Comparison of ENCODE assay signal across 18 mouse cellular contexts in the genomic region with DNA sequence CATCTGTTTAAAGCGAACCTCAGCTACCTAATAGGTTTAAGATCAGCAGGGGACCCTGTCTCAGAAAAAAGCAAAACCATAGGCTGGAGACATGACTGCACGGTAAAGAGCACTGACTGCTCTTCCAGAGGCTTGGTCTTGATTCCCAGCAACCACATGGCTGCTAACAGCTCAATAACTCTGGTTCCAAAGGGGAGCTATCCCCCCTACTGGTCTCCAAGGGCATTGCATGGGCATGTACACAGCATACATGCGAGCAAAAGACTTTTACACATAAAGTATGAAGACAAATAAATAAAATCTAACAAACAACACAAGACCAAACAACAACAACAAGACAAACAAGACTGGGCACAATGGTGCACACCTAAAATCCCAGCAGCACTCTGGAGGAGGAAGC. TPM values are rescaled to one million over a fixed set of nuclear protein-coding genes. Genes with fewer than 3 reads are reported as not detected.
DNase-seq lines count a peak whose midpoint lies in the region; ATAC-seq and TF ChIP-seq lines count a peak whose summit lies in the region.
"Had no signal": no experiment of that assay in that cellular context is flagged by ENCODE, and none has a peak within 500 bp of the region (broad histone marks: within the 10 kb centered on the region; RNA-seq: fewer than 3 reads in every experiment).

No protein-coding gene starts in this region.

- 97% methylated on average over 3 of the region's 3 CpGs for WGBS in hindbrain, postnatal 0 days
- WGBS in hindbrain, embryonic 16.5 days: 90% methylated on average over 3 of the region's 3 CpGs
- WGBS in neural tube, embryonic 11.5 days: 83% methylated on average over 3 of the region's 3 CpGs
- WGBS in neural tube, embryonic 15.5 days: 91% methylated on average over 3 of the region's 3 CpGs

- H3K4me3 ChIP-seq in hindbrain, postnatal 0 days (ENCODE audit: low read length): no peak overlapping the region
- H3K4me3 ChIP-seq in hindbrain, embryonic 16.5 days (ENCODE audit: low read length): no peak overlapping the region
- no peak overlapping the region for H3K4me3 ChIP-seq in neural tube, embryonic 11.5 days (ENCODE audit: low read depth, low read length)
- no peak overlapping the region for H3K4me3 ChIP-seq in neural tube, embryonic 15.5 days (replicated peaks)
- H3K4me3 ChIP-seq: embryonic facial prominence, embryonic 13.5 days; forebrain, embryonic 15.5 days; limb, embryonic 13.5 days; megakaryocyte, embryonic 14.5 days had no signal

- peak; percentile 42 for TF ChIP-seq CTCF in hindbrain, postnatal 0 days (IDR thresholded peaks at IDR 0.05; ENCODE audit: low read depth)

- H3K9ac ChIP-seq in hindbrain, postnatal 0 days (replicated peaks; ENCODE audit: low read length): no peak overlapping the region
- H3K9ac ChIP-seq in hindbrain, embryonic 16.5 days (ENCODE audit: low read depth, low read length): no peak overlapping the region
- H3K9ac ChIP-seq in neural tube, embryonic 11.5 days (ENCODE audit: low read length): no peak overlapping the region
- no peak overlapping the region for H3K9ac ChIP-seq in neural tube, embryonic 15.5 days (replicated peaks)
- H3K9ac ChIP-seq: embryonic facial prominence, embryonic 13.5 days; forebrain, embryonic 15.5 days; limb, embryonic 13.5 days had no signal

- DNase-seq in hindbrain, postnatal 0 days (ENCODE audit: low spot score): no peak
- peak; percentile 5 for DNase-seq in neural tube, embryonic 11.5 days (ENCODE audit: low spot score)
- DNase-seq in R1 (ENCODE audit: low read depth, low spot score): peak; percentile 83
- peak; percentile 56 for DNase-seq in thymus, postnatal 4 days
- no peak for DNase-seq in right cerebral cortex, adult 18-20 months
- DNase-seq in kidney, adult 8-10 months: no peak
- DNase-seq: cerebellum, adult 8-10 months; heart, postnatal 10 days had no signal

- H3K4me1 ChIP-seq in hindbrain, postnatal 0 days (ENCODE audit: insufficient read depth, low read length): 0 out of 2 replicates have a peak, but pooled peaks cover 14% of the 10 kb centered on the region
- H3K4me1 ChIP-seq in hindbrain, embryonic 16.5 days (ENCODE audit: control insufficient read depth, insufficient read depth, low read depth, low read length): peaks cover 11% of the 10 kb centered on the region
- 0 out of 2 replicates have a peak, but pooled peaks cover 3% of the 10 kb centered on the region for H3K4me1 ChIP-seq in neural tube, embryonic 11.5 days (ENCODE audit: control insufficient read depth, insufficient read depth, low read length)
- H3K4me1 ChIP-seq in neural tube, embryonic 15.5 days: peaks cover 16% of the 10 kb centered on the region

- H3K4me2 ChIP-seq in hindbrain, postnatal 0 days (ENCODE audit: low read depth, low read length): no peak overlapping the region
- H3K4me2 ChIP-seq in hindbrain, embryonic 16.5 days (ENCODE audit: low read length): no peak overlapping the region
- no peak overlapping the region for H3K4me2 ChIP-seq in neural tube, embryonic 11.5 days (ENCODE audit: low read depth)
- no peak overlapping the region for H3K4me2 ChIP-seq in neural tube, embryonic 15.5 days
- H3K4me2 ChIP-seq: embryonic facial prominence, embryonic 13.5 days; forebrain, embryonic 15.5 days; limb, embryonic 13.5 days had no signal

- H3K9me3 ChIP-seq in hindbrain, postnatal 0 days (ENCODE audit: low read length): no peaks in the 10 kb centered on the region
- no peaks in the 10 kb centered on the region for H3K9me3 ChIP-seq in hindbrain, embryonic 16.5 days (ENCODE audit: control insufficient read depth, low read length)
- H3K9me3 ChIP-seq in neural tube, embryonic 11.5 days (ENCODE audit: control insufficient read depth, low read length): no peaks in the 10 kb centered on the region
- H3K9me3 ChIP-seq in neural tube, embryonic 15.5 days (replicated peaks): no peaks in the 10 kb centered on the region
- H3K9me3 ChIP-seq: embryonic facial prominence, embryonic 13.5 days; forebrain, embryonic 15.5 days had no signal

- H3K27ac ChIP-seq in hindbrain, postnatal 0 days: no peak overlapping the region
- no peak overlapping the region for H3K27ac ChIP-seq in hindbrain, embryonic 16.5 days (ENCODE audit: low read depth, low read length)
- H3K27ac ChIP-seq in neural tube, embryonic 11.5 days (ENCODE audit: low read depth, low read length): no peak overlapping the region
- H3K27ac ChIP-seq in neural tube, embryonic 15.5 days (replicated peaks): no peak overlapping the region
- H3K27ac ChIP-seq: embryonic facial prominence, embryonic 13.5 days; forebrain, embryonic 15.5 days; limb, embryonic 13.5 days had no signal

- no peaks in the 10 kb centered on the region for H3K27me3 ChIP-seq in hindbrain, postnatal 0 days (ENCODE audit: insufficient read depth, low read length)
- no peaks in the 10 kb centered on the region for H3K27me3 ChIP-seq in hindbrain, embryonic 16.5 days (replicated peaks; ENCODE audit: control insufficient read depth, insufficient read depth, low read length)
- no peaks in the 10 kb centered on the region for H3K27me3 ChIP-seq in neural tube, embryonic 11.5 days (ENCODE audit: control insufficient read depth, insufficient read depth, low read length)
- H3K27me3 ChIP-seq in neural tube, embryonic 15.5 days (replicated peaks): no peaks in the 10 kb centered on the region
- H3K27me3 ChIP-seq: embryonic facial prominence, embryonic 13.5 days; forebrain, embryonic 15.5 days; limb, embryonic 13.5 days; megakaryocyte, embryonic 14.5 days had no signal

- no peaks in the 10 kb centered on the region for H3K36me3 ChIP-seq in hindbrain, postnatal 0 days (ENCODE audit: insufficient read depth, low read length)
- no peaks in the 10 kb centered on the region for H3K36me3 ChIP-seq in hindbrain, embryonic 16.5 days (ENCODE audit: control insufficient read depth, insufficient read depth, low read length)
- H3K36me3 ChIP-seq in neural tube, embryonic 11.5 days (ENCODE audit: control insufficient read depth, insufficient read depth, low read length): no peaks in the 10 kb centered on the region
- no peaks in the 10 kb centered on the region for H3K36me3 ChIP-seq in neural tube, embryonic 15.5 days
- H3K36me3 ChIP-seq: embryonic facial prominence, embryonic 13.5 days; forebrain, embryonic 15.5 days; limb, embryonic 13.5 days had no signal

- ATAC-seq in hindbrain, postnatal 0 days: no peak
- ATAC-seq in hindbrain, embryonic 16.5 days: no peak
- no peak for ATAC-seq in neural tube, embryonic 11.5 days (ENCODE audit: insufficient read depth, low FRiP score, low TSS enrichment)
- no peak for ATAC-seq in neural tube, embryonic 15.5 days (ENCODE audit: low FRiP score)
- ATAC-seq: forebrain, embryonic 15.5 days had no signal

RNA-seq across cellular contexts. Expression of gene Pwwp2a, which starts 36.5 kb away (rescaled TPM):
- 24.0 and 25.4 TPM in 2 replicates for total RNA-seq in hindbrain, postnatal 0 days (2014; rRNA removed)
- polyA plus RNA-seq in hindbrain, postnatal 0 days (2015; fragmentation: Nextera tagmentation; extraction: Ambion mirVana): 19.4 and 21.1 TPM in 2 replicates
- 12.5 and 20.3 TPM in 2 replicates for polyA plus RNA-seq in hindbrain, embryonic 16.5 days (2015; fragmentation: Nextera tagmentation; extraction: Ambion mirVana)
- polyA plus RNA-seq in neural tube, embryonic 11.5 days (2014; fragmentation: Nextera tagmentation; extraction: Ambion mirVana): 38.4 and 49.1 TPM in 2 replicates
- polyA plus RNA-seq in neural tube, embryonic 15.5 days (2015; fragmentation: Nextera tagmentation; extraction: Ambion mirVana): 25.2 and 25.4 TPM in 2 replicates

RNA-seq across cellular contexts. Expression of gene Fabp6, which starts 43.9 kb away (rescaled TPM):
- total RNA-seq in hindbrain, postnatal 0 days (2014; rRNA removed): not detected in 2 replicates
- polyA plus RNA-seq in hindbrain, postnatal 0 days (2015; fragmentation: Nextera tagmentation; extraction: Ambion mirVana): not detected in 2 replicates
- polyA plus RNA-seq in hindbrain, embryonic 16.5 days (2015; fragmentation: Nextera tagmentation; extraction: Ambion mirVana): not detected in 2 replicates
- polyA plus RNA-seq in neural tube, embryonic 11.5 days (2014; fragmentation: Nextera tagmentation; extraction: Ambion mirVana): not detected in 2 replicates
- polyA plus RNA-seq in neural tube, embryonic 15.5 days (2015; fragmentation: Nextera tagmentation; extraction: Ambion mirVana): not detected in 2 replicates
- total RNA-seq: adrenal gland, postnatal 4 days; gastrocnemius, postnatal 4 days; heart, postnatal 10 days; layer of hippocampus, postnatal 10 days had no signal
- polyA plus RNA-seq: embryonic facial prominence, embryonic 13.5 days; forebrain, embryonic 15.5 days; limb, embryonic 13.5 days; stomach, embryonic 14.5 days had no signal

RNA-seq across cellular contexts. Expression of gene 4933415A04Rik, which starts 58.4 kb away (rescaled TPM):
- total RNA-seq in hindbrain, postnatal 0 days (2014; rRNA removed): 0.14 and 0.99 TPM in 2 replicates
- polyA plus RNA-seq in hindbrain, postnatal 0 days (2015; fragmentation: Nextera tagmentation; extraction: Ambion mirVana): 2.6 and 2.9 TPM in 2 replicates
- polyA plus RNA-seq in hindbrain, embryonic 16.5 days (2015; fragmentation: Nextera tagmentation; extraction: Ambion mirVana): 2.2 and 3.3 TPM in 2 replicates
- polyA plus RNA-seq in neural tube, embryonic 11.5 days (2014; fragmentation: Nextera tagmentation; extraction: Ambion mirVana): 10.2 and 12.5 TPM in 2 replicates
- polyA plus RNA-seq in neural tube, embryonic 15.5 days (2015; fragmentation: Nextera tagmentation; extraction: Ambion mirVana): 2.7 and 3.5 TPM in 2 replicates

Comparison
In these comparisons a context has a peak if more than half of its experiments do, and no peak if none do; other contexts are left out.
1. DNase-seq: peak in neural tube, embryonic 11.5 days (single experiment), R1 (single experiment) and thymus, postnatal 4 days (single experiment); none in hindbrain, postnatal 0 days (single experiment), right cerebral cortex, adult 18-20 months (single experiment) and kidney, adult 8-10 months (0 of 2).